ENCODE assay signal across 16 mouse cellular contexts in genomic region chr13:34329589-34329988, GRCm38 (mm10). TPM values are rescaled to one million over a fixed set of nuclear protein-coding genes. Genes with fewer than 3 reads are reported as not detected.
DNase-seq lines count a peak whose midpoint lies in the region; ATAC-seq and TF ChIP-seq lines count a peak whose summit lies in the region.
"Had no signal": no experiment of that assay in that cellular context is flagged by ENCODE, and none has a peak within 500 bp of the region (broad histone marks: within the 10 kb centered on the region; RNA-seq: fewer than 3 reads in every experiment).

No protein-coding gene starts in this region.

- WGBS in lung, embryonic 14.5 days: 88% methylated on average over 4 of the region's 4 CpGs
- 92% methylated on average over 4 of the region's 4 CpGs for WGBS in intestine, embryonic 16.5 days
- 96% methylated on average over 4 of the region's 4 CpGs for WGBS in midbrain, embryonic 16.5 days

- H3K4me2 ChIP-seq in lung, embryonic 14.5 days: no peak overlapping the region
- no peak overlapping the region for H3K4me2 ChIP-seq in intestine, embryonic 16.5 days (ENCODE audit: low read depth, low read length)
- H3K4me2 ChIP-seq in midbrain, embryonic 16.5 days (ENCODE audit: low read length): no peak overlapping the region
- H3K4me2 ChIP-seq: hindbrain, embryonic 14.5 days; midbrain, embryonic 11.5 days had no signal

- no peak for TF ChIP-seq CTCF in lung, embryonic 14.5 days (IDR thresholded peaks at IDR 0.05; ENCODE audit: low read depth)

- no peak overlapping the region for H3K9ac ChIP-seq in lung, embryonic 14.5 days
- no peak overlapping the region for H3K9ac ChIP-seq in intestine, embryonic 16.5 days (ENCODE audit: low read depth, low read length)
- no peak overlapping the region for H3K9ac ChIP-seq in midbrain, embryonic 16.5 days (ENCODE audit: low read depth, low read length)
- H3K9ac ChIP-seq: hindbrain, embryonic 14.5 days had no signal

- no peak for DNase-seq in lung, embryonic 14.5 days
- DNase-seq in lung, postnatal 36 days: no peak
- DNase-seq in c-Kit-negative CD71-positive TER-119-positive erythroid progenitor cells, embryonic 14.5 days (ENCODE audit: low read depth, low spot score): peak; percentile 76
- no peak for DNase-seq in embryo, embryonic 11 days
- DNase-seq: adrenal gland, postnatal 10 days; cerebellum, adult 9-11 months; gastrocnemius, postnatal 10 days; kidney, adult 8-10 months; lung, adult 2 months; right cerebral cortex, adult 18-20 months; spleen, adult 18-20 months had no signal

- peak; percentile 52; the same call in 1 of the 2 replicates for ATAC-seq in lung, embryonic 14.5 days (ENCODE audit: insufficient read depth)
- ATAC-seq in intestine, embryonic 16.5 days: peak; percentile 36; the same call in 1 of the 2 replicates
- ATAC-seq in megakaryocyte progenitor cell, adult 5-6 weeks (replicated peaks; ENCODE audit: poor library complexity): peak; percentile 36
- no peak for ATAC-seq in midbrain, embryonic 16.5 days

- no peaks in the 10 kb centered on the region for H3K27me3 ChIP-seq in lung, embryonic 14.5 days (ENCODE audit: insufficient read depth, low read length)
- H3K27me3 ChIP-seq in intestine, embryonic 16.5 days (replicated peaks; ENCODE audit: control insufficient read depth, insufficient read depth, low read length): no peaks in the 10 kb centered on the region
- H3K27me3 ChIP-seq in midbrain, embryonic 16.5 days (ENCODE audit: control insufficient read depth, insufficient read depth, low read depth, low read length): no peaks in the 10 kb centered on the region

- no peak overlapping the region for H3K27ac ChIP-seq in lung, embryonic 14.5 days (ENCODE audit: low read depth)
- H3K27ac ChIP-seq in intestine, embryonic 16.5 days (ENCODE audit: low read length): no peak overlapping the region
- H3K27ac ChIP-seq in midbrain, embryonic 16.5 days (ENCODE audit: low read length): no peak overlapping the region
- H3K27ac ChIP-seq: hindbrain, embryonic 14.5 days had no signal

- H3K4me1 ChIP-seq in lung, embryonic 14.5 days (ENCODE audit: insufficient read depth): no peaks in the 10 kb centered on the region
- H3K4me1 ChIP-seq in intestine, embryonic 16.5 days (ENCODE audit: control insufficient read depth, insufficient read depth, low read length): peaks cover 18% of the 10 kb centered on the region
- peaks cover 3% of the 10 kb centered on the region; the same call in 1 of the 2 replicates for H3K4me1 ChIP-seq in midbrain, embryonic 16.5 days (ENCODE audit: control insufficient read depth, insufficient read depth, low read length)

- no peaks in the 10 kb centered on the region for H3K9me3 ChIP-seq in lung, embryonic 14.5 days (ENCODE audit: low read depth, low read length)
- H3K9me3 ChIP-seq in intestine, embryonic 16.5 days (ENCODE audit: control insufficient read depth, low read length): no peaks in the 10 kb centered on the region
- H3K9me3 ChIP-seq in midbrain, embryonic 16.5 days (replicated peaks; ENCODE audit: control insufficient read depth, low read length, poor library complexity, severe bottlenecking): no peaks in the 10 kb centered on the region

- H3K36me3 ChIP-seq in lung, embryonic 14.5 days (ENCODE audit: insufficient read depth): no peaks in the 10 kb centered on the region
- no peaks in the 10 kb centered on the region for H3K36me3 ChIP-seq in intestine, embryonic 16.5 days (ENCODE audit: control insufficient read depth, insufficient read depth, low read length)
- H3K36me3 ChIP-seq in midbrain, embryonic 16.5 days (ENCODE audit: control insufficient read depth, insufficient read depth, low read length): no peaks in the 10 kb centered on the region

- no peak overlapping the region for H3K4me3 ChIP-seq in lung, embryonic 14.5 days (ENCODE audit: low read depth, low read length)
- no peak overlapping the region for H3K4me3 ChIP-seq in intestine, embryonic 16.5 days (ENCODE audit: low read length)
- H3K4me3 ChIP-seq in midbrain, embryonic 16.5 days (ENCODE audit: low read depth, low read length): no peak overlapping the region

RNA-seq across cellular contexts. Expression of gene Slc22a23, which starts 15.4 kb away (rescaled TPM):
- polyA plus RNA-seq in lung, embryonic 14.5 days (2014; fragmentation: Nextera tagmentation; extraction: Ambion mirVana): 6.7 and 7.5 TPM in 2 replicates
- polyA plus RNA-seq in intestine, embryonic 16.5 days (2015; fragmentation: Nextera tagmentation; extraction: Ambion mirVana): 2.2 and 2.4 TPM in 2 replicates
- total RNA-seq in megakaryocyte progenitor cell, adult 5-6 weeks (2015): 1.1 and 1.4 TPM in 2 replicates
- total RNA-seq in megakaryocyte progenitor cell, adult 5-6 weeks (2017): 0.62 and 2.0 TPM in 2 replicates
- 15.2 and 16.2 TPM in 2 replicates for polyA plus RNA-seq in midbrain, embryonic 16.5 days (2015; fragmentation: Nextera tagmentation; extraction: Ambion mirVana)
